Mouse (Mus musculus): ENCODE data around the gene Dlgap5.

DNA sequence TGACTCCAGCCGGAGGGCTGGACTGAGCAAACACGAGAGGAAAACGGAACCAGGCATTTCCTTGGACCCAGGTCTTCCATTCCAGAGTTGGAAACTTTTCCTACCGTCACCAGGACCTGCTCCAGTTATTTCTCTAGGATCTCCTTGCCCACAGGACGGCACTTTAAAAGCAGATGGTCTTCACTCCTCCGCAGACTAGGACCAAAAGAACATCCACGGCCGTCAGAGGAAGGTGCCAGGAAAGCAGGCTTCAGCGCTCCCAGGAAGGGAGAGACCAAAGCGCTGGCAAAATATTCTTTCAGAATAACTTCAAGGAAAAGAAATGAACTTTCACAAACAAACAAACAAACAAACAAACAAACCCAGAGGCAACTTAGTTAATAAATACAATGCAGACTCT, 46.2 kb upstream of the Dlgap5 start:
- no peak for TF ChIP-seq CTCF (IDR thresholded peaks at IDR 0.05; ENCODE audit: control insufficient read depth, insufficient read depth, insufficient replicate concordance, low read depth, low read length)
- no peak for TF ChIP-seq POLR2A (IDR thresholded peaks at IDR 0.05; ENCODE audit: control insufficient read depth, low read depth, low read length)
